Mouse (Mus musculus): ENCODE measurements around the gene H2afj.

GRCm38 (mm10) chr6:136769859-136770258 is 38.2 kb upstream of the H2afj start:
- TF ChIP-seq CTCF (IDR thresholded peaks at IDR 0.05; ENCODE audit: low read depth, low read length) (no peak), GATA1 (IDR thresholded peaks at IDR 0.05; ENCODE audit: borderline replicate concordance, low read length) (no peak), TAL1 (conservative IDR thresholded peaks at IDR 0.05; ENCODE audit: low read depth, low read length) (no peak)

Data from G1E (cell line).